Mouse (Mus musculus) CH12F3 (cell line): ENCODE measurements around the gene Rsph3b.

Source experiments
- in situ Hi-C: fragments of 300-500 bp; cut with MboI; formaldehyde crosslinking; loops from 2 replicates; pipeline ENCODE4 v1.14.3; 2020; ENCODE audit warnings: low sequenced_read_pairs

The Rsph3b gene

GRCm38 (mm10) chr17:6866576-6866975, 81.9 kb downstream of the Rsph3b start:
- in situ Hi-C loops = no loop called here

- in situ Hi-C loops = no loop called here
These were observed 82.9 kb downstream of the Rsph3b start for GRCm38 (mm10) chr17:6865580-6865979.

GRCm38 (mm10) chr17:6864869-6865268, 83.6 kb downstream of the Rsph3b start:
- in situ Hi-C loops = no loop called here

GRCm38 (mm10) chr17:6863521-6863920, 85.0 kb downstream of the Rsph3b start:
- in situ Hi-C loops = no loop called here

- in situ Hi-C loops = no loop called here
These were observed 86.3 kb downstream of the Rsph3b start for GRCm38 (mm10) chr17:6862040-6862780.

GRCm38 (mm10) chr17:6861181-6862039, 87.1 kb downstream of the Rsph3b start:
- in situ Hi-C loops = no loop called here

GRCm38 (mm10) chr17:6860491-6860897, 88.0 kb downstream of the Rsph3b start:
- in situ Hi-C loops = no loop called here

- in situ Hi-C loops = no loop called here
These were observed 88.4 kb downstream of the Rsph3b start for GRCm38 (mm10) chr17:6860067-6860466.
